Mouse (Mus musculus): ENCODE data around the gene S100a7a.

S100a7a gene

GRCm38 (mm10) chr3:90627807-90628206 lies 26.0 kb upstream of the S100a7a start:
- DNase-seq (ENCODE audit: low spot score): no peak

GRCm38 (mm10) chr3:90629298-90629697 lies 24.5 kb upstream of the S100a7a start:
- no peak for DNase-seq (ENCODE audit: low spot score)

DNA sequence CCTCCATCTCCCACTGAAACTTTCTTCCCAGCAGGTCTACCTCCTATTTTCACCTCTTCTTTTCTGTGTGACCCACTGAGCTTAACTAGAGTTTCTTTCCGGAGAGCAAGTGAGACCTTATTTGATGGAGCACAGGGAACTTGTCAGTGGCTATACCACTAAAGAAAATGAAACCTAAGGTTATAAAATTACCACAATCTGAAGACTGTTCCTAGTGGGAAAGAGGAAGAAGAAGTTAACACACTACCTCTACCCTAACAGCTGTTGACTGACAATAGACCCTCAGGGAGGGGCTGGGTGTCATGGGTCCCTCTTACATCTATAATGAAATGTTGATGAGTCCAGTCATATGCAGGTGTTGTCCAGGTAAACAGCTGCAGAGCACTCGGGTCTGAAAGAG lies 21.8 kb upstream of the S100a7a start:
- DNase-seq (ENCODE audit: low spot score): no peak

GRCm38 (mm10) chr3:90638511-90639275 lies 15.1 kb upstream of the S100a7a start:
- no peak for DNase-seq (ENCODE audit: low spot score)

GRCm38 (mm10) chr3:90639511-90640154 lies 14.2 kb upstream of the S100a7a start:
- DNase-seq (ENCODE audit: low spot score): no peak

- no peak for DNase-seq (ENCODE audit: low spot score)
These were observed 12.8 kb upstream of the S100a7a start for GRCm38 (mm10) chr3:90640981-90641380.

DNA sequence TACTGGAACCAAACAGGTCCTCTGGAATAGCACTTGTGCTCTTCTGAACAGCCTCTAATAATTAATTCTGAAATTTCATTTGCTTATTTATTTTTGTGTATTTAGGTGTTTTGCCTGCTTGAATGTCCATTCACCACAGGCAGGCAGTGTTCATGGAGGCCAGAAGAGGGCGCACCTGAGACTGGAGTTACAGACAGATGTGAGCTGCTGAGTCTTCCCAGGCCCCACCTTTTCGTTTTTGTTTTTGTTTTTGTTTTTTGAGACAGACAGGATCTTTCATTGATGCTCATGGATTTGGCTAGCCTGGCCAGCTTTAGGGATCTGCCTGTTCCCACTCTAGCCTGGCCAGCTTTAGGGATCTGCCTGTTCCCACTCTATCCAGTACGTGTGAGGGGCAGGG lies 9.6 kb upstream of the S100a7a start:
- DNase-seq (ENCODE audit: low spot score): no peak

DNA sequence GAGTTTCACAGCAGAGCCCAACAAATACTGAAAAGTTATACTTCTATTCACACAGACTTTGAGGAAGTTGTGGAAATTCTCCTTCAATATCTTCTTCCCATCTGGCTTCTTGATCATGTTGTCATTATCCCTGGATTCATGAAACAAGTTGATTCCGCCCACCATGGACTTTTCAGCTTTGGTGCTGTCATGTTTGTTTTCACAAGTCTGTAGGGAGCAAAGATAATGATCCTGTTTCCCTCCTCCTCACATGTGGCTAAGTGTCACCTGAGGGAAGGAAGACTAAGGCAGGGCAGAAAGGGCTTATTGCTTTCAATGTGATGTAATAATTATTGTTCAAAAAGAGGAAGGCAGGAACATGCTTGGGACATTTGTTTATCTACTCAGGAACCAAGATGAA lies 6.5 kb upstream of the S100a7a start:
- DNase-seq (ENCODE audit: low spot score): no peak

DNA sequence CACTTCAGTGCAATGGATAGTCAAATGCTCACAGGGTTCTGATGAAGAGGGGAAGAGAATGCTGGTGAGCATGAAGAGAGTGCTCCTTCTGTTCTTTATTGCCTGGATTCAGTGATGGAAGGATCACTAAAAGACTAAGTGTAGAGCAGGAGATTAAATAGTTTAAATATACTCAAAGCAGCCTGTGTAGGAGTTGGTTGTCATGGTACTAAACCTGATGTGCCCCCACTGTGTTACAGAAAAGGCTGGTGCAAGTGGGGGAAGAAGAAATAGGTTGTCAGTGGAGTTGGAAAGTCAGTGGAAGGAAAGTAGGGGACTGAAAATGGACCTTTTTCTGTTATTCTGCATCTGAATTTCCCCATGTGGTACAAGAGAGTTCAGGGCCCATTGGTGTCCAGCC lies 4.8 kb upstream of the S100a7a start:
- no peak for DNase-seq (ENCODE audit: low spot score)

DNA sequence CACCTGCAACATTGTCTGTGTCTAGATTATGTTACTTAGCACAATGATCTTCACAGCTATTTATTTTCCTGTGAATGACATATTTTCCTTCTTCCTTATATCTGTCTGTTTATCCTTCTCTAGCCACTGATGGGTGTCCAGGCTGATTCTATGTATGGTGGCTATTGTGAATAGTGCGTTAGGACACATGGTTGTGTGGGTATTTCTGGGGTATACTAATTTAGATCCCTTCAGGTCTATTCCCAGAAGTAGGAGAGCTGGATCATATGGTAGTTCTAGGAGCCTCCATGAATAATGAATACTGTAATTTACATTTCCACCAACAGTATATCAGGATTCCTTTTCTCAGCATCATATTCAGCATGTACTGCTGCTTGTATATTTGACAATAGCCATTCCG lies 4.0 kb upstream of the S100a7a start:
- no peak for DNase-seq (ENCODE audit: low spot score)

DNA sequence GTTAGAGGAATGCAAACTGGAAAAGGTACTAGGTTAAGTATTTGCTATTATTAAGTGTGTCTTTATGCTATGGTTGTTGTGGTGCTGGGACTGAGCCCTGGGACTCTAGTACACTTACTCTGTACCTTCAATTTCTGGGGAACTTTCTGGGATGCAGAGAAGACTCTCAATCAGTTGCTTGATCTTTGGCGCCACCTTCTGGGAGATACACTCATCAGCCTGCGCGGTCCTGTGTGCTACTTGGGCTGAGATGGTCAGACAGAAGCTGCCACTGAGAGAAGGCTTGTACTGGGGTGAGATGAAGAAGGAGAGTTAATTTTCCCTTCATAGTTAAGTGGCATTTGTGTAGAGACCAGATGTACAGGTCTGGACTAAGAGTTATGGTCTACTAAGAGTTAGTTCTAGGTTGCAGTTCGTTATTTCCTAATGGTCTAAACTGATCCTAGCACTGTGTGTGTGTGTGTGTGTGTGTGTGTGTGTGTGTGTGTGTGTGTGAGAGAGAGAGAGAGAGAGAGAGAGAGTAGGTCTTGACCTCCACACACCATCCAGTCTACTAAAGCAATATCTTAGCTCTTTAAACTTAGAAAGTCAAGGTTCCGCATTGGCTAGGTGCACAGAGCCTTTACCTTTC lies 824 bp upstream of the S100a7a start:
- no peak for DNase-seq (ENCODE audit: low spot score)

DNA sequence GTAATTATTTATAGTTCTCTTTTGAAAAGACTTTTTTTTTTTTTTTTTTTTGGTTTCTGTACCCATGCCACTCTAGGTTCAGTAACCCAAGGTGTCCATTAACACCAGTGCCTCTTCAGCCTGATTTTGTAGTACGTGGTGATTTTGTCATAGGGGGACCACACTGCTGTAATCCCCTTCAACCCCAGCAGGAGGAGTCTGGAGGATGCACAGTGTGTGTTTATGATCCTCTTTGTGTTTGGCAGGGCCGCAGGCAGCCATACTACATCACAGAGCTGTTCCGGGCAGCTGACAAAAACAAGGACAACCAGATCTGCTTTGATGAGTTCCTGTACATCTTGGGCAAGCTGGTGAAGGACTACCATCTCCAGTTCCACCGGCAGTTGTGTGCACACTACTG lies 3.6 kb downstream of the S100a7a start:
- DNase-seq (ENCODE audit: low spot score): no peak

- no peak for DNase-seq (ENCODE audit: low spot score)
These were observed 5.7 kb downstream of the S100a7a start for GRCm38 (mm10) chr3:90659364-90660044.

DNA sequence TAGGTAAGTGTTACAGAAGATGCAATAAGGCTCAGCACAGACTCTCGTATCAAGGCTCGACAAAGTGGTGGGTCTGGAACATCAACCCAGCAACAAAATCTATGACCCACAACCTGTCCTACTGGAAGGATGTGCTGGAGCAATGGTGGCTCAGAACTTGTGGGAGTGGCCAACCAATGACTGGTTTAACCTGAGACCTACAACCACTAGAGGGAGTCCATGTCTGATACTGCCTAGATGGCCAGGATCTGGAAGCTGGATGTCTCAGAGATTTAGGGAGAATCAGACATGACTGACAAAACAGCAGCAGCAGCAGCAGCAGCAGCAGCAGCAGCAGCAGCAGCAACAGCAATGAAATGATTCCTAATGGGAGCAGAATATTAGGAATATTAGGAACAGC lies 10.4 kb downstream of the S100a7a start:
- DNase-seq (ENCODE audit: low spot score): no peak

DNA sequence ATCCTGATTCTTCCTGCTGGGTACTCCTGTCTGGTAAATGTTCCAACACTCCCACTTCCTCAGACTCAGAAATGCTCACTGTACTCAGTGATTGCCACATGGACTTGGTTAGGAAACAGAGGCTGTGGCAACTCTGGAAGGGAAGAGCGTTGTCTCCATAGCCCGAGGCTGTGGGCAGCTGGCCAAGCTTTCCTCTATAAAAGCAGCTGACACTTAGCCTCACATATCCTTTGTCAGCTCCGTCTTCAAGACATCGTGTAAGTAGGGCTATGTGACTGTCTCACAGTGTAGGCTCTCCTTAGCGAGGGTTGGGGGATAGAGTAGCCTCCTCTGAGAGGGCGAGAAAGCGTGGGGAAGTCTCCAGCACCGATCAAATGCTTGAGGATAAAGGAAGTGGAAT lies 15.0 kb downstream of the S100a7a start, which contains the start of gene S100a8:
Gene S100a8 (plus strand): TSS at position 133 of the 400 bp plus-strand sequence.
- DNase-seq (ENCODE audit: low spot score): no peak

GRCm38 (mm10) chr3:90678656-90679055 lies 24.8 kb downstream of the S100a7a start:
- DNase-seq (ENCODE audit: low spot score): no peak

DNA sequence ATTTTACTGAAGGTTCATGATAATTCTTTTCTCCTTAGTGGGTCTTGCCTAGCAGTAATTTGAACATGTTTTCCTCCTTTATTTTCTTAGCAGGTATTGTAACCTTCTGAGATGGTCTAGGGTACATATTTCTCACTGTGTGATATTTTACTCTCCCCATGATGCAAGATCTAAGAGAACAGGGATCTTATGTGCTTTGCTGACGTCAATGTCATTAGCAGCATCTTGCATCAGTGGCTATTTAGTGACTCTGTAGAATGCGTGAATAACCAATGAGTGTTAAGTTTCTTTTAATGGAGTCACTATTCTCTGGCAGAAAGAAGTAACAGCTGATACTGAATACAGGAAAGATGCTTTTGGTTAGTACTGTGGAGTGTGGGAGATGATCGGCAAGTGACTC lies 30.1 kb downstream of the S100a7a start:
- DNase-seq (ENCODE audit: low spot score): no peak

DNA sequence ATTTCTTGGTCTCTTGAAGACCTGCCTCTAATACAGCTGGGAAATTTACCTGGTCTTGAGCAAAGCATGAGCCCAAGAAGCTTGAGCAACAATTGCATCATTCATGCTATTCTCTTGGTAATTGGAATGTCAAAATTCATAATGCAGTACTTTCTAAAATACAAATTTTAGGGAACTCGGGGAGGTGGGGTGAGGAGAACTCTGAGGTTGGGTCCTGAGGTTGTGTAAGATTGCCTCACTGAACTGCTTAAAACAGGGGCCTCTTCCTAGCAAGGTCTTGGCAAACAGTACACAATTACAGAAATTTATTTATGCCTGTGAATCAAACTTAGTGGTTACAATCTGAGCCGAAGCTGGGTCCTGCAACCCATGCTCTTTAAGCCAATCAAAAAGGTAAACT lies 33.0 kb downstream of the S100a7a start:
- DNase-seq (ENCODE audit: low spot score): no peak

GRCm38 (mm10) chr3:90693496-90693895 lies 39.7 kb downstream of the S100a7a start:
- DNase-seq (ENCODE audit: low spot score): no peak

DNA sequence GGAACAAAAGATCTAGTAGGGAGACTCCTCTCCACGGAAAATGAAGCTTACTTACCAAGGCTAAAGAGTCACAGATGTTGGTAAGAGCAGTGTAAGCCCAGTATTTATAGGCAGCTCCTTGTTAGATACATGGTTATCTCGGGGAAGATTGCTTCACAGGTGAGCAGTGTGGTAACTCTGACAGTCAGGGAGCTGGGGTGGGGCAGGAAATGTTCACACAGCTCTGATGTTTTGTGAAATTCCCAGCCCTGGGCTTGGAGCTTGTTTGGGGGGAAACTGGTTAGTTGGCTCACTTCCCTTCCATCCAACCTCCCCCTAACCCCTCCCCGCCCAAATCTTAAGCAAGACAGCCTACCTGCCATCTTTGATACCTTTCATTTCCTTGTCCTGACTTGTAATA lies 41.8 kb downstream of the S100a7a start, which contains the start of gene S100a9:
Gene S100a9 (minus strand): TSS at position 109 of the 400 bp plus-strand sequence.
- DNase-seq (ENCODE audit: low spot score): no peak

DNA sequence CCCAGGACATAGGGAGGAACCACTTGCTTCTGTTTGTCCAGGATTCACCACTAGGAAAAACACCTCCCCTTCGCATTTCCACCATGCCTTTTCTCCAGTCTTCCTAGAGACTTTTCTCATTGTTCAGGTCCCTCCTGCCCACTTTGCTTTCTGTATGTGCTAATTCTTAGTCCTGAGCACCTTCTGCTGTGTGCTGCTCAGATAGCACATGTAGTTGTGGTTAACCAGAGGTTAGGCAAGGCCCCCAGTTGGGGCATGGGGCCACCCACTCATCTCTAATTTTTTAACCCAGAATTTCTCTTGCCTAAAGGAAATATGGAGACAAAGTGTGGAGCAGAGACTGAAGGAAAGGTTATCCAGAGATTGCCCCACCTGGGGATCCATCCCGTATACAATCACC lies 48.4 kb downstream of the S100a7a start:
- DNase-seq (ENCODE audit: low spot score): no peak
